Mouse (Mus musculus) CH12.LX (cell line): ENCODE measurements around the gene Isg20l2.

ENCODE experiments used
- BHLHE40 ChIP-seq: IDR thresholded peaks from 2 replicates; pipeline ENCODE4 v1.6.1; 2011; ENCODE audit warnings: mild to moderate bottlenecking, low read depth, low read length, improper control_type of control experiment
- CHD1 ChIP-seq: IDR thresholded peaks from 2 replicates; pipeline ENCODE4 v1.6.1; 2012; ENCODE audit warnings: low read depth, low read length, improper control_type of control experiment, inconsistent platforms
- CHD2 ChIP-seq: IDR thresholded peaks from 2 replicates; pipeline ENCODE4 v1.6.1; 2011; ENCODE audit warnings: low read length, improper control_type of control experiment
- CTCF ChIP-seq, 2 experiments: IDR thresholded peaks in 1 of 2; conservative IDR thresholded peaks in 1 of 2; 2 replicates each; pipeline ENCODE4 v1.5.1; 2011 to 2012; ENCODE audit warnings: low read depth in 2 of 2, low read length in 2 of 2, improper control_type of control experiment in 1 of 2, inconsistent platforms in 1 of 2, mild to moderate bottlenecking in 1 of 2, moderate library complexity in 1 of 2
- EP300 ChIP-seq: IDR thresholded peaks from 2 replicates; pipeline ENCODE4 v1.6.1; 2011; ENCODE audit warnings: low read length, improper control_type of control experiment
- GABPA ChIP-seq: IDR thresholded peaks from 2 replicates; pipeline ENCODE4 v1.6.1; 2012; ENCODE audit warnings: low read depth, low read length, improper control_type of control experiment, inconsistent platforms; ENCODE audit not compliant: insufficient replicate concordance
- HCFC1 ChIP-seq: IDR thresholded peaks from 2 replicates; pipeline ENCODE4 v1.6.1; 2012; ENCODE audit warnings: low read depth, mild to moderate bottlenecking, inconsistent platforms, low read length, improper control_type of control experiment
- JUND ChIP-seq: conservative IDR thresholded peaks from 2 replicates; pipeline ENCODE4 v1.6.1; 2011; ENCODE audit warnings: low read depth, low read length, improper control_type of control experiment
- NRF1 ChIP-seq: IDR thresholded peaks from 2 replicates; pipeline ENCODE4 v1.6.1; 2014; ENCODE audit warnings: low read depth, mild to moderate bottlenecking, inconsistent platforms, low read length, improper control_type of control experiment, moderate library complexity
- POLR2A ChIP-seq: IDR thresholded peaks from 2 replicates; pipeline ENCODE4 v1.6.1; 2011; ENCODE audit warnings: low read depth, mild to moderate bottlenecking, improper control_type of control experiment, low read length
- RAD21 ChIP-seq: IDR thresholded peaks from 2 replicates; pipeline ENCODE4 v1.6.1; 2011; ENCODE audit warnings: low read depth, mild to moderate bottlenecking, low read length, improper control_type of control experiment, moderate library complexity
- UBTF ChIP-seq: IDR thresholded peaks from 2 replicates; pipeline ENCODE4 v1.6.1; 2012; ENCODE audit warnings: low read depth, mild to moderate bottlenecking, inconsistent platforms, low read length, improper control_type of control experiment, moderate library complexity
- USF1 ChIP-seq: IDR thresholded peaks from 2 replicates; pipeline ENCODE4 v1.6.1; 2014; ENCODE audit warnings: low read depth, mild to moderate bottlenecking, inconsistent platforms, low read length, improper control_type of control experiment
- ZMIZ1 ChIP-seq: IDR thresholded peaks from 2 replicates; pipeline ENCODE4 v1.6.1; 2012; ENCODE audit warnings: low read depth, mild to moderate bottlenecking, inconsistent platforms, low read length, improper control_type of control experiment

GRCm38 (mm10) chr3:87906981-87907857 lies 22.9 kb upstream of the Isg20l2 start:
- TF ChIP-seq UBTF, result no peak
- TF ChIP-seq CTCF (conservative IDR thresholded peaks at IDR 0.05 in 1 of 2, IDR thresholded peaks at IDR 0.05 in 1 of 2; ENCODE audit: low read depth in 2 of 2, low read length in 2 of 2), result no peak
- TF ChIP-seq POLR2A, result peak; percentile 38; the same call in 1 of the 2 replicates
- TF ChIP-seq JUND, result no peak
- TF ChIP-seq GABPA, result no peak
- no peak for TF ChIP-seq RAD21
- no peak for TF ChIP-seq ZMIZ1
- TF ChIP-seq BHLHE40, result no peak
- TF ChIP-seq CHD2, result no peak
- no peak for TF ChIP-seq HCFC1
- no peak for TF ChIP-seq EP300
- no peak for TF ChIP-seq USF1
- TF ChIP-seq CHD1, result 0 out of 2 replicates have a peak, but pooled peaks have one; percentile 44
- TF ChIP-seq NRF1, result no peak
